Comparison of ENCODE assay signal across 8 mouse cellular contexts in genomic region chr8:48481709-48482671, GRCm38 (mm10).
DNase-seq lines count a peak whose midpoint lies in the region; ATAC-seq and TF ChIP-seq lines count a peak whose summit lies in the region.

No protein-coding gene starts in this region.

- no peak for TF ChIP-seq POLR2A in myocyte (IDR thresholded peaks at IDR 0.05; ENCODE audit: insufficient read length, low read depth)

- H3K9ac ChIP-seq in liver, postnatal 0 days (replicated peaks), result no peak overlapping the region

- H3K4me3 ChIP-seq in myocyte, result no peak overlapping the region
- H3K4me3 ChIP-seq in liver, postnatal 0 days (ENCODE audit: low read depth, low read length), result no peak overlapping the region

- no peak overlapping the region for H3ac ChIP-seq in myocyte (ENCODE audit: control insufficient read depth, insufficient read length)

- no peaks in the 10 kb centered on the region for H3K9me3 ChIP-seq in liver, postnatal 0 days (ENCODE audit: low read length)

- H3K4me1 ChIP-seq in liver, postnatal 0 days (ENCODE audit: insufficient read depth), result no peaks in the 10 kb centered on the region; the same call in 1 of the 2 replicates

- WGBS in liver, postnatal 0 days (ENCODE audit: insufficient replicate concordance), result 81% methylated on average over 33 of the region's 33 CpGs

- peak overlapping the region; percentile 42 for H3K4me2 ChIP-seq in myocyte (ENCODE audit: low read depth)
- H3K4me2 ChIP-seq in liver, postnatal 0 days (ENCODE audit: low read depth, low read length), result no peak overlapping the region

- peak; percentile 32 for DNase-seq in embryo, embryonic 11 days
- no peak for DNase-seq in embryo, embryonic 10 days (ENCODE audit: low spot score)
- peak; percentile 59 for DNase-seq in right cerebral cortex, adult 18-20 months
- no peak for DNase-seq in right cerebral cortex, postnatal 4 days
- DNase-seq in heart, postnatal 4 days, result peak; percentile 44
- DNase-seq in spleen, postnatal 14 days (ENCODE audit: low spot score in 2 of 2), result no peak
- DNase-seq in liver, postnatal 0 days, result no peak

- no peaks in the 10 kb centered on the region for H3K79me2 ChIP-seq in myocyte (ENCODE audit: control insufficient read depth, insufficient read depth)

- no peaks in the 10 kb centered on the region for H3K27me3 ChIP-seq in myocyte (ENCODE audit: control insufficient read depth, insufficient read depth, insufficient read length)
- H3K27me3 ChIP-seq in liver, postnatal 0 days (ENCODE audit: insufficient read depth, low read length), result no peaks in the 10 kb centered on the region

- H3K27ac ChIP-seq in liver, postnatal 0 days (ENCODE audit: low read depth), result no peak overlapping the region

- no peak for TF ChIP-seq CTCF in liver, postnatal 0 days (IDR thresholded peaks at IDR 0.05; ENCODE audit: low read depth)

- no peak for TF ChIP-seq EP300 in liver, postnatal 0 days (IDR thresholded peaks at IDR 0.05; ENCODE audit: low read depth)

- no peaks in the 10 kb centered on the region for H3K36me3 ChIP-seq in myocyte (ENCODE audit: control insufficient read depth, insufficient read depth)
- H3K36me3 ChIP-seq in liver, postnatal 0 days (replicated peaks; ENCODE audit: insufficient read depth, low read length), result no peaks in the 10 kb centered on the region

- no peak for ATAC-seq in liver, postnatal 0 days

TF ChIP-seq in myocyte, 11 proteins besides CTCF, POLR2A, EP300 and RAD21:
- TF ChIP-seq POLR2AphosphoS2 (IDR thresholded peaks at IDR 0.05; ENCODE audit: insufficient read length, low read depth), result no peak
TF ChIP-seq in myocyte: peak in this region for 0.

Comparison
In these comparisons a context has a peak if more than half of its experiments do, and no peak if none do; other contexts are left out.
1. DNase-seq: peak in embryo, embryonic 11 days (single experiment), right cerebral cortex, adult 18-20 months (single experiment) and heart, postnatal 4 days (single experiment); none in embryo, embryonic 10 days (single experiment), right cerebral cortex, postnatal 4 days (single experiment), spleen, postnatal 14 days (0 of 2) and liver, postnatal 0 days (single experiment).